ENCODE assay signal across 21 mouse cellular contexts in the genomic region with DNA sequence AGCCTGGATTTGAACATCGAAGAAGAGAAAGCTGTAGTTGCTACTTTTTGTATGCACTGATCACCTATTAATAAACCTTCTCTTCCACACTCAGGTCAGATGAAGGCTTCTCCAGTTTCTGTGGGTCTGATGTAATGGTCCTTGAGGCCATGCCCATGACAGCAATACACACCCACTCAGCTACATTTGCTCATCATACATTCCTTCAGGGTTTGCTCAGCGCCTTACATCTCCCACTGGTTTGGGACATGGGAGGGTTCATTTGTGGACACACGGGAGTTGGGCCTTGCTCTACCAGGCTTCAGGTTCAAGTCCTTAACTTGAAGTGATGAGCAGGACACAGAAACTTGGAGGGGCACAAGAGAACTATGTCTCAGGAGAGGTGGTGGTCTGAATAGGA. TPM values are rescaled to one million over a fixed set of nuclear protein-coding genes. Genes with fewer than 3 reads are reported as not detected.
"Had no signal": no experiment of that assay in that cellular context is flagged by ENCODE, and none has a peak within 500 bp of the region (broad histone marks: within the 10 kb centered on the region; RNA-seq: fewer than 3 reads in every experiment).

No protein-coding gene starts in this region.

- DNase-seq: retina, postnatal 1 day; right cerebral cortex, adult 18-20 months; right cerebral cortex, postnatal 14 days; right cerebral cortex, postnatal 25 days; right cerebral cortex, postnatal 4 days; spleen, adult 18-20 months; thymus, adult 18-20 months; thymus, adult 2 months; thymus, postnatal 14 days; thymus, postnatal 25 days; thymus, postnatal 36 days; thymus, postnatal 4 days had no signal

RNA-seq across cellular contexts. Expression of a gene that starts 44.1 kb away (rescaled TPM):
- total RNA-seq: neutrophil, adult 5-6 weeks had no signal
- polyA plus RNA-seq: small intestine, adult 2 months; spleen, adult 2 months; stomach, embryonic 14.5 days; stomach, embryonic 15.5 days; stomach, embryonic 16.5 days; stomach, postnatal 0 days; thymus, adult 2 months; thymus, postnatal 0 days; urinary bladder, adult 2 months had no signal
